Mouse (Mus musculus): Measurements from ENCODE around the gene Palm2. TPM values are rescaled to one million over a fixed set of nuclear protein-coding genes. Genes with fewer than 3 reads are reported as not detected.

Palm2 gene
- polyA plus RNA-seq, 1 experiment = 75.2 TPM

DNA sequence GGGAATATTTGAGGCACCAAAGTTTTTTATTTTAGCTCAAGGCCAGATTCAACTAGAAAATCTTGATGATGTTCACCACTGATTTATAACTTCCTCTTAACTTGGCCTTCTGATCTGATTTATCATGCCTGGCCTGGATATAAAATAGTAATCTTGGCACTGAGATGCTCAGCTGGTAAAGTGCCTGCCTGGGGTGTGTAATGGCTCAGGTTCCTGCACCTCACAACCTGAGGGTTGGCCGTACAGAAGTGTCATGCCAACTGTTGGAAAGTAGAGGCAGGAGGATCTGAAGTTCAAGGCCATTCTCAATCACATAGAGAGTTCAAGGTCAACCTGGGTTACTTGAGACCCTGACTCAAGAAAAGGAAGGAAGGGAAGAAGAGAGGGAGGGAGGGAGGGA lies 191.3 kb downstream of the Palm2 start:
- Histone ChIP-seq H3K27ac (ENCODE audit: insufficient read depth, low read length) (no peak overlapping the region), H3K4me3 (ENCODE audit: insufficient read depth, low read length) (no peak overlapping the region), H3K4me1 (ENCODE audit: control insufficient read depth, insufficient read depth, low read length) (peaks cover 5% of the 10 kb centered on the region)
- TF ChIP-seq CTCF (IDR thresholded peaks at IDR 0.05; ENCODE audit: borderline replicate concordance, insufficient read depth, low read length) (no peak), POLR2A (IDR thresholded peaks at IDR 0.05; ENCODE audit: low read depth, low read length) (no peak)

- no peak for TF ChIP-seq POLR2A (IDR thresholded peaks at IDR 0.05; ENCODE audit: low read depth, low read length)
- TF ChIP-seq CTCF (IDR thresholded peaks at IDR 0.05; ENCODE audit: borderline replicate concordance, insufficient read depth, low read length) = no peak
- Histone ChIP-seq H3K4me3 (ENCODE audit: insufficient read depth, low read length) (no peak overlapping the region), H3K4me1 (ENCODE audit: control insufficient read depth, insufficient read depth, low read length) (peaks cover 8% of the 10 kb centered on the region)
These were observed 191.7 kb downstream of the Palm2 start for GRCm38 (mm10) chr4:57625756-57626155.

GRCm38 (mm10) chr4:57626921-57627320 lies 192.9 kb downstream of the Palm2 start:
- TF ChIP-seq POLR2A (IDR thresholded peaks at IDR 0.05; ENCODE audit: low read depth, low read length) = no peak
- no peak for TF ChIP-seq CTCF (IDR thresholded peaks at IDR 0.05; ENCODE audit: borderline replicate concordance, insufficient read depth, low read length)
- no peak overlapping the region for H3K4me3 ChIP-seq (ENCODE audit: insufficient read depth, low read length)
- peaks cover 11% of the 10 kb centered on the region for H3K4me1 ChIP-seq (ENCODE audit: control insufficient read depth, insufficient read depth, low read length)
- no peak overlapping the region for H3K27ac ChIP-seq (ENCODE audit: insufficient read depth, low read length)

More at GRCm38 (mm10) chr4:57625756-57626155, 191.7 kb downstream of the Palm2 start:
- no peak overlapping the region for H3K27ac ChIP-seq (ENCODE audit: insufficient read depth, low read length)

DNA sequence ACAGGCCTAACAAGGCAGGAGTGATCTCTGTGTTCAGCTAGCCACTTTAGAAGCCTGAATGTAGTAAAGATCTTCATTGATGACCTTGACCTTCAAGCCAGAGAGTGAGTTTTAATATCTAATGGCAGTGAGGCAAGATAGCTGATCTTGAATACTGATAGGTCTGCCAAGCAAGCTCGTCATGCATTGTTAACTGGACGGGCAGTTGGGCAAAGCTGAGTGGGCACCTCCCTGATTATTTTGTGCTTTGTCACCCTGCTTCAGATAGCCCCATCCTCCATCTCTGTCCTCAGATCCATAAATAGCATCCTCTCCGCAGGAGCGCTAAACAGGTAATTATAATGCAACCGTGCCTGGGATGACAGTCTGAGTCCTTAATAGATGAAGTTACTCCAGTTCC lies 198.3 kb downstream of the Palm2 start:
- TF ChIP-seq CTCF (IDR thresholded peaks at IDR 0.05; ENCODE audit: borderline replicate concordance, insufficient read depth, low read length) = no peak
- TF ChIP-seq POLR2A (IDR thresholded peaks at IDR 0.05; ENCODE audit: low read depth, low read length) = no peak
- H3K4me3 ChIP-seq (ENCODE audit: insufficient read depth, low read length) = no peak overlapping the region
- H3K4me1 ChIP-seq (ENCODE audit: control insufficient read depth, insufficient read depth, low read length) = peaks cover 32% of the 10 kb centered on the region
- no peak overlapping the region for H3K27ac ChIP-seq (ENCODE audit: insufficient read depth, low read length)

- H3K4me3 ChIP-seq (ENCODE audit: insufficient read depth, low read length) = no peak overlapping the region
- no peak for TF ChIP-seq POLR2A (IDR thresholded peaks at IDR 0.05; ENCODE audit: low read depth, low read length)
- TF ChIP-seq CTCF (IDR thresholded peaks at IDR 0.05; ENCODE audit: borderline replicate concordance, insufficient read depth, low read length) = no peak
These were observed 199.0 kb downstream of the Palm2 start for GRCm38 (mm10) chr4:57633052-57633451.

GRCm38 (mm10) chr4:57634956-57635355 lies 200.9 kb downstream of the Palm2 start:
- no peak overlapping the region for H3K4me3 ChIP-seq (ENCODE audit: insufficient read depth, low read length)
- TF ChIP-seq CTCF (IDR thresholded peaks at IDR 0.05; ENCODE audit: borderline replicate concordance, insufficient read depth, low read length) (no peak), POLR2A (IDR thresholded peaks at IDR 0.05; ENCODE audit: low read depth, low read length) (no peak)
- no peak overlapping the region for H3K27ac ChIP-seq (ENCODE audit: insufficient read depth, low read length)

More at GRCm38 (mm10) chr4:57633052-57633451, 199.0 kb downstream of the Palm2 start:
- Histone ChIP-seq H3K4me1 (ENCODE audit: control insufficient read depth, insufficient read depth, low read length) (peaks cover 37% of the 10 kb centered on the region), H3K27ac (ENCODE audit: insufficient read depth, low read length) (no peak overlapping the region)

GRCm38 (mm10) chr4:57636782-57637482 lies 202.9 kb downstream of the Palm2 start:
- TF ChIP-seq POLR2A (IDR thresholded peaks at IDR 0.05; ENCODE audit: low read depth, low read length) (no peak), CTCF (IDR thresholded peaks at IDR 0.05; ENCODE audit: borderline replicate concordance, insufficient read depth, low read length) (no peak)
- Histone ChIP-seq H3K27ac (ENCODE audit: insufficient read depth, low read length) (peak overlapping the region; percentile 77), H3K4me1 (ENCODE audit: control insufficient read depth, insufficient read depth, low read length) (peaks cover 36% of the 10 kb centered on the region), H3K4me3 (ENCODE audit: insufficient read depth, low read length) (no peak overlapping the region)

More at GRCm38 (mm10) chr4:57634956-57635355, 200.9 kb downstream of the Palm2 start:
- H3K4me1 ChIP-seq (ENCODE audit: control insufficient read depth, insufficient read depth, low read length) = peaks cover 39% of the 10 kb centered on the region

GRCm38 (mm10) chr4:57637636-57638386 lies 203.8 kb downstream of the Palm2 start:
- no peak for TF ChIP-seq CTCF (IDR thresholded peaks at IDR 0.05; ENCODE audit: borderline replicate concordance, insufficient read depth, low read length)
- TF ChIP-seq POLR2A (IDR thresholded peaks at IDR 0.05; ENCODE audit: low read depth, low read length) = no peak
- Histone ChIP-seq H3K27ac (ENCODE audit: insufficient read depth, low read length) (no peak overlapping the region), H3K4me3 (ENCODE audit: insufficient read depth, low read length) (no peak overlapping the region), H3K4me1 (ENCODE audit: control insufficient read depth, insufficient read depth, low read length) (peaks cover 36% of the 10 kb centered on the region)

- H3K4me1 ChIP-seq (ENCODE audit: control insufficient read depth, insufficient read depth, low read length) = peaks cover 36% of the 10 kb centered on the region
- H3K27ac ChIP-seq (ENCODE audit: insufficient read depth, low read length) = no peak overlapping the region
- H3K4me3 ChIP-seq (ENCODE audit: insufficient read depth, low read length) = no peak overlapping the region
- no peak for TF ChIP-seq CTCF (IDR thresholded peaks at IDR 0.05; ENCODE audit: borderline replicate concordance, insufficient read depth, low read length)
- no peak for TF ChIP-seq POLR2A (IDR thresholded peaks at IDR 0.05; ENCODE audit: low read depth, low read length)
These were observed 204.9 kb downstream of the Palm2 start for GRCm38 (mm10) chr4:57638941-57639340.

DNA sequence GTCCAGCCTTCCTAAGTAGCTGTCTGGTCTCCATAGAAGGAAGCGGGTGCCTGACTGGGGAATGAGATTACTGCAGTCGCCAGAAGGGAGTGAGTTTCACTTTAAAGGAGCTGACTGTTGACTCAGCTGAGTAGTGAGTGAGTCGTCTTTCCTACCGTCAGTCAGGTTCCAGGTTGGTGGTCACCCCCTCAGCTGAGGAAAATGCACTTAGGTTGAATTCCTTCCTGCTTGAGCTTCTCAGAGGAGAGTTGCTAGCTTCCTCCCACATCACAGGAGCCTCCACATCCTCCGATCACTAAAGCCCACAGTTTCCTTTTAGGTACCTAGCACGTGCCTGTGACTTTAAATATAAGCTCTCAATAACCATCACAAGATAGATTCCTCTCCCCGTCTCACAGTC lies 206.2 kb downstream of the Palm2 start:
- TF ChIP-seq CTCF (IDR thresholded peaks at IDR 0.05; ENCODE audit: borderline replicate concordance, insufficient read depth, low read length) (no peak), POLR2A (IDR thresholded peaks at IDR 0.05; ENCODE audit: low read depth, low read length) (no peak)
- Histone ChIP-seq H3K27ac (ENCODE audit: insufficient read depth, low read length) (no peak overlapping the region), H3K4me3 (ENCODE audit: insufficient read depth, low read length) (no peak overlapping the region), H3K4me1 (ENCODE audit: control insufficient read depth, insufficient read depth, low read length) (peaks cover 29% of the 10 kb centered on the region)

Measured in embryonic fibroblast, embryonic 13.5 days (primary cell).